Mouse (Mus musculus) mouse embryonic stem cell (cell line): Measurements from ENCODE around the gene Crtac1.

Source experiments
- in situ Hi-C, 2 experiments: fragments of 300-500 bp; cut with MboI; formaldehyde crosslinking; loops; 1 replicate in 1 of 2; 3 replicates in 1 of 2; pipeline ENCODE4 v1.14.3; 2019 to 2020; ENCODE audit warnings: low sequenced_read_pairs in 2 of 2, low pct_unique_long_range_greater_than_20kb in 1 of 2, mixed read lengths in 1 of 2; ENCODE audit not compliant: unreplicated experiment in 1 of 2

The Crtac1 gene

DNA sequence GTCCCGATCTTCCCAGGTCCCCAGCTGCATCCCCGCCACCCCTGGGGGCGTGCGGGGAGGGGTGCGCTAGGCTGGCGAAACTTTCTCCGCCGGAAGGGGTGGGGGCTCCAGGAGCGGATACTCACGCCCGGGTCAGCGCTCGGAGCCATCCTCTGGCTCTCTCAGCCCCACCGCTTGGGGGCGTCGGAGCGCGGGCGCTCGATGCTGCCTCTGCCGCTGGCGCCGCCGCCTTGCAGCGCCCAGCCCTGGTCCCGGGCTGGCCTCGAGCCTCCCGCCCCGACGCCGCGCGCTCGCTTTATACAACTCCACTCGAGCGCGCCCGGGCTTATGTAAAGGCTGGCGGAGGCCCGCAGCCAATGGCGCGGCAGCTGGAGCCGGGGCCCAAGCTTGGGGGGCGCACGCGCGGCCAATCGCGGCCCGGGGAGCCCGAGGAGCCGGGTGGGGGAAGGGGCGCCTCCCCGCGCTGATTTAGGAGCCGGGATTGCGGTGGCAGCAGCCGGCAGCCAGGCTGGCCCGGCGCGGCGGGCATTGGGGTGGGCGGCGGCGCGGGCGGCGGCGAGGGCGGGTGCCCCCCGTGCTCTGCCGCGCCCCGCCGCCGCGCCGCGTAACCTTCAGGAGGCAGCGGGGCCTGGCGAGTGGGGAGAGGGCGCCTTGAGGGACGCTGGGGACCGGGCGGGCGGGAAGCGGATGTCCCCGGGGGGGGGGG lies at the start of gene Crtac1:
TSS of gene Crtac1 (minus strand) at position 299 of the 706 bp plus-strand sequence.
- in situ Hi-C loops: no loop called here

- in situ Hi-C loops: no loop called here
These were observed 46.7 kb upstream of the Crtac1 start for GRCm38 (mm10) chr19:42478303-42478702.

GRCm38 (mm10) chr19:42477769-42478168 lies 46.2 kb upstream of the Crtac1 start:
- in situ Hi-C loops: no loop called here

GRCm38 (mm10) chr19:42472831-42473230 lies 41.2 kb upstream of the Crtac1 start:
- in situ Hi-C loops: no loop called here

- in situ Hi-C loops: no loop called here
These were observed 40.0 kb upstream of the Crtac1 start for GRCm38 (mm10) chr19:42471571-42471970.

DNA sequence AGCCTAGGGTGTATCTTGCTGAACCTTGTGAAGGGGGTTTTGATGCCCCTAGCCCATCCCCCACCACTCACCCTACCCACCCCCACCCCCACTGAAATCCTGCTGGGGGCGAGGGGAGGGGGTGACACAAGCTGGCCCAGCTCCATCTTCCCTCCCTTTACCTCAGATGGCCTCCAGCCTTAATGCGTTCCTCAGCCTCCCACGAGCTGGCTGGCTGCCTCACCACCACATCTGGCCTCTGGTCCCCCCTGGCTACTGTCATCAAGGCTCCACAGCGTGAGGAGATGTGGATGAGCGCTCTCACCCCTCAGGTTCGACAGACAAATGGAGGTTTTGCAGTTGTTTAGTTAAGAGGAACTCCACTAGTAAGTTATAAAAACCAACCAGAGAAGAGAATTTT lies 30.3 kb upstream of the Crtac1 start:
- in situ Hi-C loops: no loop called here

DNA sequence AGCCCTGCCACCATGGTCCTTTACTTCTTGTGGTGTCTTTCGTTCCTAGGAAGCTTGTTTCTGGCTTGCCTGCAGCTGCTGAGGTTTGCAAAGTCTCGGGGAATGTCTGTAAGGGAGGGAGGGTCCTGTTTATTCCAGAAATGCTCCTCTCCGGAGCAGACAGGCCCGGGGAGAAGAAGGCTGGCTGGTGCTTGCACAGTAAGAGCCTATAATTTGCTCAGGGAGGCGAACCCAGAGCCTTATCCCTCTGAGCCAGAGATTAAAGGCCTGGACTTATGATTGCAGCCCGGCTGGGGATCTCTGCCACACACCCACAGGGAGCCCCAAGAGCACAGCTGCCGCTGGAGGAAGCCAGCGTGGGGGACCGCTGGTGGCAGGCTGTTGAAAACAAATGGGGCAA lies 29.8 kb upstream of the Crtac1 start:
- in situ Hi-C loops: no loop called here

GRCm38 (mm10) chr19:42459512-42459911 lies 27.9 kb upstream of the Crtac1 start:
- in situ Hi-C loops: no loop called here

DNA sequence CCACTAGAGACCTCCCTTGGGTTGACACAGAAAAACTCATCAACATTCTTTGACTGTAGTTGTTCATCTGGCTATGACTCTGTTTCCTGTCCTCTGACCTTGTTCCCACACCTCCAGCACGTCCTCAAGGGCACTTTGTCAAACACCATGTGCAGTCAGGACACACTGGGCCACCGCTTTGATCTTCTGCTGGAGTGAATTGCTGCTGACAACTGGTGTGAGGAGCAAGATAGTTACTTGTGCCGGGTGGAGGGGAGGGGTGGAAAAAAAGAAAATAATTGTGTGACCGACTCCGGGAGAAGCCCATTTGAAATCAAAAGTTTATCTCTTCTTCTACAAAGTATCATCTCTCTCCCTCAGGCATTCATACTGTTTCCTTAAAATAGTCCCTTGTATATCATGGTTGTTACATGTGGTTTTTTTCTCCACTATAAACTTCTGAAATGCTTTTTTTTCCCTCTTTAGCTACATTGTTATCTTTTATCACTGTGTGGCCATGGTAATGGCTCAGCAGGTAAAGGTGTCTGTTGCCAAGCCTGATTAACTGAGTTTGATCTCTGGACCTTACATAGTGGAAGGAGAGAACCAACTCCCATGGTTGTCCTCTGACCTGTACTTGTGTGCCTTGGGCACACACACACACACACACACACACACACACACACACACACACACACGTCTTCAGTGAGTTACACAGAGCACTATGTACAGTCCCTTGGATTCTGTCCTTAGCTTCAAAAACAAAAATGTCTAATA lies 23.1 kb upstream of the Crtac1 start:
- in situ Hi-C loops: no loop called here

- in situ Hi-C loops: no loop called here
These were observed 22.4 kb upstream of the Crtac1 start for GRCm38 (mm10) chr19:42454006-42454405.

DNA sequence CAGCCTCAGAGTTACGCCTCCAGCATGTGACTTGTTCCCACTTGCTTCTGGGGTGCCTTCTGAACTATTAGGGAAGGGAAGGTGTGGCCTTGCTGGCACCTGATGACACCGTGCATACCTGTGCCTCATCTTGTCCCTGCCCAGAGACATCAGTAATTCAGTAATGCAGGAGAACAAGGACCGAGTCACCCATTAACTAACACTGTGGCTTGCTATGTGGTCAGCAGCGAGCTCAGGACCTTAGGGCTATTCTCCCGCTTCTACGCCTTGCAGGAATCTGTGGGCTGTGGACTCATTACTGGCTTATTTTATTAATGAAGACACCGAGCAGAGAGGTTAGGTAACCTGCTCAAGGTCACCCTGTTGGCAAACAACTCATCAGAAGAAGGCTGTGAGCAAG lies 21.0 kb upstream of the Crtac1 start:
- in situ Hi-C loops: no loop called here

GRCm38 (mm10) chr19:42448539-42448938 lies 17.0 kb upstream of the Crtac1 start:
- in situ Hi-C loops: no loop called here

DNA sequence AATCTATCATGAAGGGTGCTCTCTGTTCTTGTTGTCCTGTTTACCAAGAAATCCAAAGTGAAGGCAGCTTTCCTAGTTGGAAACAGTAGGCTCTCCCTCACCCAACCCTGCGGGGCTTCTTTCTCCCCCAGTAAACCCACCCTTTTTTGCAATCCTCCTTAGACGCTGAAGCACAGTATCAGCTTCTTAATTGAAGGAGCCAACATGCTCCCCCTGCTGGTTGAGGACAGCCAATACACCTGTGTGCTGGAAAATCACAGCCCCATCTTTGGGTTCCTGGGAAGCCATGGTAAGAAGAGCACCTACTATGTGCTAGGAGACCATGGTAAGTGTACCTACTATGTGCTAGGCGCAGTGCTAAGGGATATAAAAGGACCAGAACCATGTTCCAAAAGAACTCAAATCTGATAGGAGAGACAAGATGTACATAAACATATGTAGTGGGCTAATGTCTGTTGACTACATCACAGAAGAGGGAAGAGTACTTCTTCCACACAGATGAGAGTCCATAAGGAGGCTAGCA lies 12.4 kb upstream of the Crtac1 start:
- in situ Hi-C loops: no loop called here

- in situ Hi-C loops: no loop called here
These were observed 11.7 kb upstream of the Crtac1 start for GRCm38 (mm10) chr19:42443266-42443665.

- in situ Hi-C loops: no loop called here
These were observed 10.9 kb upstream of the Crtac1 start for GRCm38 (mm10) chr19:42442246-42443197.

- in situ Hi-C loops: no loop called here
These were observed 8.5 kb upstream of the Crtac1 start for GRCm38 (mm10) chr19:42440089-42440488.

GRCm38 (mm10) chr19:42439353-42439752 lies 7.8 kb upstream of the Crtac1 start:
- in situ Hi-C loops: no loop called here

- in situ Hi-C loops: no loop called here
These were observed 4.0 kb upstream of the Crtac1 start for GRCm38 (mm10) chr19:42435621-42436020.

GRCm38 (mm10) chr19:42432761-42433160 lies 1.2 kb upstream of the Crtac1 start:
- in situ Hi-C loops: no loop called here
